Mouse (Mus musculus) left cerebral cortex, adult 2 months (tissue): ENCODE results near the gene Slc4a8. TPM values are rescaled to one million over a fixed set of nuclear protein-coding genes. Genes with fewer than 3 reads are reported as not detected.

Experiments
- DNase-seq, 2 experiments: peaks; one replicate each; pipeline ENCODE4 v3.0.0; 2021 to 2022; ENCODE audit warnings: low spot score in 2 of 2, mixed read lengths in 1 of 2; ENCODE audit errors: extremely low spot score in 1 of 2
- H3K27ac ChIP-seq: fragments of 200-600 bp; 2 replicates; pipeline ENCODE4 v1.8.1; 2022
- H3K4me3 ChIP-seq: fragments of 200-600 bp; 2 replicates; pipeline ENCODE4 v1.8.1; 2022
- CTCF ChIP-seq: fragments of 200-600 bp; IDR thresholded peaks from 2 replicates; pipeline ENCODE4 v1.8.1; 2022; ENCODE audit warnings: antibody characterized with exemption, mild to moderate bottlenecking, moderate library complexity
- intact Hi-C: fragments of 180-260 bp; cut with DNase I; formaldehyde crosslinking; loops from one replicate; pipeline ENCODE4 v1.15.1; 2025
- total RNA-seq, 2 experiments: library from RNA; stranded (reverse); gene quantifications; 2 replicates each; pipeline ENCODE4 v1.2.3; 2021

The Slc4a8 gene
- total RNA-seq, 2 experiments from 2014 or later = 78.4 to 79.0 TPM

- no peak for TF ChIP-seq CTCF
- intact Hi-C loops = no loop called here
- no peak overlapping the region for H3K4me3 ChIP-seq
- no peak overlapping the region for H3K27ac ChIP-seq
- DNase-seq = no peak
Measured at GRCm38 (mm10) chr15:100845049-100845879, 83.7 kb downstream of the Slc4a8 start.

- intact Hi-C loops = no loop called here
- peak; percentile 38 for TF ChIP-seq CTCF
- no peak overlapping the region for H3K4me3 ChIP-seq
- no peak for DNase-seq
- no peak overlapping the region for H3K27ac ChIP-seq
Measured at GRCm38 (mm10) chr15:100847193-100847592, 85.6 kb downstream of the Slc4a8 start.

- H3K27ac ChIP-seq = no peak overlapping the region
- DNase-seq = no peak
- no peak overlapping the region for H3K4me3 ChIP-seq
- intact Hi-C loops = no loop called here
- TF ChIP-seq CTCF = no peak
Measured at GRCm38 (mm10) chr15:100857586-100857985, 96.0 kb downstream of the Slc4a8 start.

GRCm38 (mm10) chr15:100860856-100861255 lies 99.3 kb downstream of the Slc4a8 start:
- no peak for TF ChIP-seq CTCF
- intact Hi-C loops = no loop called here

GRCm38 (mm10) chr15:100865556-100865955 lies 104.0 kb downstream of the Slc4a8 start:
- Histone ChIP-seq H3K4me3 (no peak overlapping the region), H3K27ac (no peak overlapping the region)
- intact Hi-C loops = no loop called here
- no peak for DNase-seq
- peak; percentile 11; the same call in 1 of the 2 replicates for TF ChIP-seq CTCF

More at GRCm38 (mm10) chr15:100860856-100861255, 99.3 kb downstream of the Slc4a8 start:
- Histone ChIP-seq H3K4me3 (no peak overlapping the region), H3K27ac (no peak overlapping the region)
- no peak for DNase-seq

- no peak for DNase-seq
- intact Hi-C loops = no loop called here
- H3K27ac ChIP-seq = peak within 1 kb of the TSS; percentile 94
- no peak for TF ChIP-seq CTCF
- peak within 1 kb of the TSS; percentile 48 for H3K4me3 ChIP-seq
Measured at GRCm38 (mm10) chr15:100869558-100869957, 108.0 kb downstream of the Slc4a8 start, which contains the start of gene Scn8a. Gene Scn8a, plus strand, starts transcription at chr15:100869858.

- Histone ChIP-seq H3K4me3 (peak overlapping the region; percentile 48), H3K27ac (peak overlapping the region; percentile 94)
- peak; percentile 80 to 85 for DNase-seq
- intact Hi-C loops = loop anchor here (2.0 to 5.0 kb wide), 3 partner anchors 31 to 177 kb away; partner anchors contain the start of genes Gm47841 and Slc4a8
- peak; percentile 60 for TF ChIP-seq CTCF
Measured at GRCm38 (mm10) chr15:100870001-100870774, 108.6 kb downstream of the Slc4a8 start.

- no peak for TF ChIP-seq CTCF
- Histone ChIP-seq H3K4me3 (peak overlapping the region; percentile 86), H3K27ac (peak overlapping the region; percentile 97; the same call in 1 of the 2 replicates)
- intact Hi-C loops = loop anchor here (1.0 to 5.0 kb wide), 4 partner anchors 32 to 177 kb away; partner anchors contain the start of genes Gm47841 and Slc4a8
- DNase-seq = peak; percentile 64 to 74
Measured at GRCm38 (mm10) chr15:100870775-100871106, 109.2 kb downstream of the Slc4a8 start.

GRCm38 (mm10) chr15:100871107-100872011 lies 109.8 kb downstream of the Slc4a8 start:
- DNase-seq = peak in 1 of 2 experiments; percentile 53
- peak overlapping the region; percentile 97 for H3K27ac ChIP-seq
- peak overlapping the region; percentile 86 for H3K4me3 ChIP-seq
- no peak for TF ChIP-seq CTCF
- intact Hi-C loops = loop anchor here (1.0 to 5.0 kb wide), 6 partner anchors 33 to 176 kb away; partner anchors contain the start of genes Gm47841 and Slc4a8

GRCm38 (mm10) chr15:100873155-100873554 lies 111.6 kb downstream of the Slc4a8 start:
- intact Hi-C loops = loop anchor here (2.0 to 5.0 kb wide), 3 partner anchors 50 to 174 kb away; partner anchors contain the start of gene Gm47841
- Histone ChIP-seq H3K27ac (peak overlapping the region; percentile 97), H3K4me3 (peak overlapping the region; percentile 86)
- DNase-seq = peak; percentile 38 to 58
- TF ChIP-seq CTCF = no peak

Other genes with a start within 250 kb of the Slc4a8 start
- gene Tfcp2, start 209.7 kb upstream of the Slc4a8 start, total RNA-seq = 10 to 100 TPM; 26.8 to 27.9 TPM
- 100 to 1,000 TPM; 139 to 144 TPM for gene Pou6f1, start 161.8 kb upstream of the Slc4a8 start, total RNA-seq
- 100 to 1,000 TPM; 108 to 109 TPM for gene Dazap2, start 146.4 kb upstream of the Slc4a8 start, total RNA-seq
- 1 to 10 TPM; 1.6 to 2.9 TPM for gene Smagp, start 124.8 kb upstream of the Slc4a8 start, total RNA-seq
- gene Bin2, start 92.2 kb upstream of the Slc4a8 start, total RNA-seq = 1 to 10 TPM; 3.5 to 6.2 TPM
- 1 to 10 TPM; 2.4 to 3.3 TPM for gene Cela1, start 73.8 kb upstream of the Slc4a8 start, total RNA-seq
- gene Galnt6, start 32.4 kb upstream of the Slc4a8 start, total RNA-seq = 1 to 10 TPM; 4.8 to 4.9 TPM
- 100 to 1,000 TPM; 250 to 260 TPM for gene Scn8a, start 108.1 kb downstream of the Slc4a8 start, total RNA-seq